Mouse (Mus musculus): ENCODE data around the gene Adk. TPM values are rescaled to one million over a fixed set of nuclear protein-coding genes. Genes with fewer than 3 reads are reported as not detected.
A peak's percentile ranks its signal among the peaks of the same experiment; 100 is the strongest.

Gene Adk
- total RNA-seq, 2 experiments from 2014 or later, result 94.0 to 111 TPM

DNA sequence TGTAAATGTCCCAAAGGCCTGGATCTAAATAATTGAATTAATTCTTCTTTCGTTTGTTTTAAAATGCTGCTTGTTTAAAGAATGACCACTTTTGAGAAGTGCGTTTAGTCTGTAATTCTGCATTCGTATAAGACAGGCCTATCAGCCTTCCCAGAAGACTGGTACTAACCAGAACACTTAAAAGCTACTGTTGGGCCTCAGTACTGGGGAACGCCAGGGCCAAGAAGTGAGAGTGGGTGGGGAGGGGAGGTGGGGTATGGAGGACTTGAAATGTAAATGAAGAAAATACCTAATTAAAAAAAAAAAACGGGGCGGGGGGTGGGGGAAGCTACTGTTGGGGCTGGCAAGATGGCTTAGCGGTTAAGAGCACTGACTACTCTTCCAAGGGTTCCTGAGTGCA lies 347.1 kb downstream of the Adk start:
- intact Hi-C loops (cut with DNase I), result no loop called here
- DNase-seq, result no peak

DNA sequence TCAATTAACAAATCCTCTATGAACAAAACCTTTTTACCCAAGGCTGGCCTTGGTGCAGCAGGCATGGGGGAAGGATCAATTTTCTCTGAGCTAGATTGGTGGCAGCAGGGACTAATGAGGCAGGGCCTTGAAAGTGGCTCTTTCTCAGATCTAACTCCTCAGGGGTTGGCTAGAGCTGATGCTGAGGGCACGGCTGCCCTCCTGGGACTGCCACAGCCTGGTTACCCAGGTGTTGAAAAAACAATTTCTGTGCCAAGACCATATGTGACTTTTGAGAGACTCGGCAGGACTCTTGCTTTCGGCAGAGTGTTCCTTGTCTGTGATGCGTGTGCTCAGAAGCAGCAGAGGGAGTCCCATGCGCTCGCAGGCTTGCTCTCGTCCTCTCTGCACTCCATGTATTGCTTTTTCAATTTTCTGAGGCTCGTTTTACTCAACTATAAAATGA lies 349.8 kb downstream of the Adk start:
- intact Hi-C loops (cut with DNase I), result no loop called here
- DNase-seq, result no peak

DNA sequence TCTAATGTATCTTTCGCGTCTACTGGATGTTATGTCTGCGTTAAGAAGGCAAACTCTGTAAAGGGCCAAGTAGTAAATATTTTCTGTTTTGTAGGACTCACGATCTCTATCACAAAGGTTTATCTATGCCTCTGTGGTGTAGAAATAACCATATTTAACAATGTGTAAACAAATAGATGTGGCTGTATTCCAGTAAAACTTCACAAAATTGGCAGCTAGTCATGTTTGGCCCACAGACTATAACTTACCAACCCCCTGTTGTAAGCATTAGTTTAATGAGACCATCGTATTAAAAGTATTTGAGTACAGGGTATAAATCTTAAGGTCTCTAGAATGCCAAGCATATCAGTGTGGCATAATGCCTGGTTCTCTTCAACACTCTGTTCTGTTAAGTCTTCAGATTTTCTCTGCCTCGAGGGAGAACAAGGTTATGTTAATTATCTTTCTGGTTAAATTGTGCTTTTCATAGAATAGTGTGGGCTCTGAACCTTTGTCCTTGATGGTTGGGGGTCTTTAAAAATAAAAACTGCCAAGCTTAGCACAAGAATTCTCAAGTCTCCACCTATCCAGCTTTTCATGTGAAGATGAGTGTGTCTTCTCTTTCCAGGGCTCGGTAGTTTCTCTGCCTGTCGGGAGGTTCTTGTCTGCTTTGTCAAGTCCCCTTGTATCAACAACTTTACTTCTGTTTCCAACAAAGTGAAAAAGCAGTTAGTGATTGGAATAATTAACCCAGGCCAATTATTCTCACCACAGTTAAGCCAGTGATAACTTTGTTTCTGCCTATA lies 350.4 kb downstream of the Adk start:
- intact Hi-C loops (cut with DNase I), result no loop called here
- DNase-seq, result no peak

- intact Hi-C loops (cut with DNase I), result no loop called here
Measured at GRCm38 (mm10) chr14:21406946-21407345, 354.6 kb downstream of the Adk start.

DNA sequence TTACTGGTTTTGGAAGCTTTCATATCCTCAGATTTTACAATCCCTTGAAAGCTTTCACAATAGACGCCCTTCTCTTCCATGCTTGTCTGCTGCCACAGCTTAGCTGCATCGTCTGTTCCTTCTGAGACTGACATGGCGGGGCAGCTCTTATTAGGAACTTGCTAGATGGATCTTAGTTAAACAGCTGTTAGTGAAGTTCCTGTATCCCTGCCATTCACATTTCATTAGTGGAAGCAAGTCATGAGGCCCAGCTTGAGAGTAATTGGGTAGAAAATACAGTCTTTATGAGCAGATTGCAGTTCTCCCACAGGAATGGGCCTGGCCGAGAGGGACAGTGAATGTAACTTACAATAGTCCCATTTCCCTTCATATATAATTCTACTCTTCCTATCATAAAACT lies 356.5 kb downstream of the Adk start:
- no peak for DNase-seq
- intact Hi-C loops (cut with DNase I), result no loop called here

More at GRCm38 (mm10) chr14:21406946-21407345, 354.6 kb downstream of the Adk start:
- DNase-seq, result no peak

DNA sequence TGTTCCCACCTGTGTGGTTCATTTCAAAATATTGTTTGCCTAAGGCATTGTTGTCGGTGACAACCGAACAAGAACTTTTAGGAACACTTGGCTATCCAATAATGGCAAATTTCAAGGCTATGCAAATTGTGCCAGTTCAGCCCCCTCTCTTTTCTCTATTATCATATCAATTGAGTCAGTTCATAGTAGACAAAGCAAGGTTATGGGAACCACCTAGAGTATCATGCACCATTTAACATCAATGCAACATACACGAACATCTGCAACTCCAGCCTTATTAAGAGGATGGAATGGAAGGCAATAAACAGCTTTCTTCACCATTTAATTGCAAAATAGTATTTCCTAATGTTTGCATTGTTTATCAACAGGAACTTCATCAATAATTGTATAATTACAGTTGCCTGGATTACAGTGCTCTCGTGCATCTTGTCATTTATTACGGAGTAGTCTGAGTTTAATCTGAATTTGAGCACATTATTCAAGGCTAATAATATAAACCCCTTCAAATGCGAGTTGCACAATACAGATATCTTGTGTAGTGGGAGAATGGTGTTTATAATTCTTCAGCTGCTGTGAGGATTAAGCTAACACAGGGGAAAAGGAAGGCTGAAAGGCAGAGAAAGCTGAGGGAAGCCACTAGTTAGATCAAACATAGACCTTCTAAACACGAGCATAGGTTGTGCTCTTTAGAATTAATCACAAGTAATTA lies 358.5 kb downstream of the Adk start:
- no peak for DNase-seq
- intact Hi-C loops (cut with DNase I), result no loop called here

- intact Hi-C loops (cut with DNase I), result no loop called here
- no peak for DNase-seq
Measured at GRCm38 (mm10) chr14:21411524-21411923, 359.1 kb downstream of the Adk start.

DNA sequence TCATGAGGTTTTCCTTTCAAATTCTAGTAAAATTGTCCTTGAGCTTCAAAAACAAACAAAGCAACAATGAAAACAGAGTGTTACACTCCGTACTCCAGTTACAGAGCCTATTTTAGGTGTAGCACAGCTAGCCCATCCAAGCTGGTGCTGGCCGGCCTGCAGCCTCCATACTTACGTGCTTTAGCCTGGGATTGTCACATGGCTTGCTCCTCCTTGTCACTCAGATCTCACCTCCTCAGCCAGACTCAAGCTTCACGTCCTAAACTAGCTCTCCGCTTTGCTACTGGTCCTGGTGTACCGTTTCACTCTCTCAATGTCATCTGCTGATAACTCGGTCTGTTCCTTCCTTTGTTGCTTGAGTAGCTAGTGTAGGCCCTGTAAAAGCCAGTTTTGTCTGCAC lies 366.0 kb downstream of the Adk start:
- DNase-seq, result no peak
- intact Hi-C loops (cut with DNase I), result no loop called here

GRCm38 (mm10) chr14:21427369-21427768 lies 375.0 kb downstream of the Adk start:
- intact Hi-C loops (cut with DNase I), result no loop called here
- DNase-seq, result no peak

DNA sequence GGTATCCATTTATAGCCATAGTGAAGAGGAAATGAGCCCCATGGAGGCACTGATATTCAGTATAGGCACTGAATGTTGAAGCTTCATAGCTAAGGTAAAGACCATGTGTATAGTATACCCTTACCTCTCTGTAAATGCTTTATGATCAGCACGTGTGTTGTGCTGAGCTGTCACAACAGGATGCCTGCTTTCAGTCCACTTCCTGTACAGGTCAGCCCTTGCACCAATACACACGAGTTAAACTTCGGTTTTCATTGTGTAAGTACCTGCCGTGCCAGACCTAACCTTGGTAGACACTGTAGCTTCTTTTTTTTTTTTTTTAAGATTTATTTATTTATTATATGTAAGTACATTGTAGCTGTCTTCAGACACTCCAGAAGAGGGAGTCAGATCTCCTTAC lies 381.0 kb downstream of the Adk start:
- DNase-seq, result no peak
- intact Hi-C loops (cut with DNase I), result no loop called here

DNA sequence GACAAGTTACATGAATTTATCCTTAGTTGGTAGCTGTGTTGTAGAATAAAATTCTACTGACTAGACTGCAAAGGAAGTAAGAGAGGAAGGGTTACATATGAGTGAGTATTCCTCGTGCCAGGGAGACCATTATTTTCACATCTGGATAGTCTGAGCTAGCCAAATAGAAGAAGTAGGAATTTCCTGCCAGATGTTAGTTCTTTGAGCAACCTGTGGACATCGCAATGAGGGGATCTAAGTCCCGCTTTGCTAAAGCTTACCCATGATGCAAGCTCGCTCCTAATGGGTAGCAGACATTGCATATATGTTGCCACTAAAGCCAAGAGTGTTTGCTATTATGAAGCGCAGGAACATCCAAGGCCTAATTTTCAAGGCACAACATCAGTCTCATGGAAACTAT lies 381.6 kb downstream of the Adk start:
- intact Hi-C loops (cut with DNase I), result no loop called here

GRCm38 (mm10) chr14:21434686-21435085 lies 382.3 kb downstream of the Adk start:
- intact Hi-C loops (cut with DNase I), result no loop called here

More for the DNA sequence above, 381.6 kb downstream of the Adk start:
- no peak for DNase-seq

GRCm38 (mm10) chr14:21439785-21440184 lies 387.4 kb downstream of the Adk start:
- no peak for DNase-seq
- intact Hi-C loops (cut with DNase I), result no loop called here

More at GRCm38 (mm10) chr14:21434686-21435085, 382.3 kb downstream of the Adk start:
- DNase-seq, result no peak

GRCm38 (mm10) chr14:21440526-21440925 lies 388.2 kb downstream of the Adk start:
- intact Hi-C loops (cut with DNase I), result no loop called here
- no peak for DNase-seq

GRCm38 (mm10) chr14:21441772-21442533 lies 389.6 kb downstream of the Adk start:
- intact Hi-C loops (cut with DNase I), result no loop called here

DNA sequence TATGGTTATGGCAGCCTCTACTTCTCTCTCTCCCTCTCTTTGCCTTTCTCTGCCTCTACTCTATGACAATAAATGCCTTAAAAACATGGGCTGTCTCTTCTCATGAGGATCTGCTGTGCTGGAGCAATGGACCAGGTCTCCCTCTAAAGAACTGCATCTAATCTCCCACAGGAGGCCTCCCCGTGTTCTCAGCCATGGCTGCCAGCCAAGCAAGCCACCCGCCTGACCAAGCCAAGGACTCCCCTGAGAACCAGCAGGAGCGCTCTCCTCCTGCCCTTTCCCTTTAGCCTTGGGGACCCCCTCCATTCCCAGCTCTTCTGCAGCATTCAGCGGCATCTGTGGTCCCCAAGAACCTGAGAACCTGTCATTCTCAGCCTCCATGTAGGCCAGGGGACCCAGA lies 400.2 kb downstream of the Adk start:
- DNase-seq, result no peak
- intact Hi-C loops (cut with DNase I), result no loop called here

More at GRCm38 (mm10) chr14:21441772-21442533, 389.6 kb downstream of the Adk start:
- DNase-seq, result peak; percentile 21 to 24

GRCm38 (mm10) chr14:21453896-21454295 lies 401.5 kb downstream of the Adk start:
- intact Hi-C loops (cut with DNase I), result no loop called here
- DNase-seq, result no peak

DNA sequence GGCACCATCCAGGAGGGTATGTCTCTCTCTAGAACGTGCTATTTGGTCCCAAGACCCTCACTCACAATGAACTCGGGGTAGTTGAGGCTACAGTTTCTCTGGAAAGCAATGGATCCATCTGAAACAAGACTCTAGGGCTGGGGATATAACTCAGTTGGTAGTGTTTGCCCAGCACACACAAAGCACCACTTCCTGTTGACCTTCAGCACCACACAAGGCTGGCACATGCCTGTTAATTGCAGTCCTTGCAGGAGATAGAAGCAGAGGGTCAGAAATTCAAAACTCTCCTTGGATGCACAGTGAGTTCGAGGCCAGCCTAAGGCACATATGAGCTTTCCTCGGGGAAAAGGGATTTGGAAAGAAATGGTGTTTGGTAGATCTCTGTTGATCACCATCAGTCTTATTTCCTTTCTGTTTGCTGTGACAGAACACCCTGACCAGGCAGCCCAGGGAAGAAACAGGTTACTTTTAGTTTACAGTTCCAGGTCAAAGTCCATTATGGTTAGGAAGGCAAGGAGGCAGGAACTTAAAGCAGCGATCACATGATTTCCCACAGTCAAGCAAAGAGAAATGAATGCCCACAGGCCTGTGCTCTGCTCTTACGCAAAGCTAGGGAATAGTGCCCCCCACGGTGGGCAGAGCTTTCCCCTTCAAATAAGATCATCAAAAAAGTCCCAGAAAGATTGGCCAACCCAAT lies 403.4 kb downstream of the Adk start:
- DNase-seq, result no peak
- intact Hi-C loops (cut with DNase I), result no loop called here

- no peak for DNase-seq
- intact Hi-C loops (cut with DNase I), result no loop called here
Measured at GRCm38 (mm10) chr14:21456526-21456925, 404.2 kb downstream of the Adk start.

GRCm38 (mm10) chr14:21457876-21458275 lies 405.5 kb downstream of the Adk start:
- intact Hi-C loops (cut with DNase I), result no loop called here
- no peak for DNase-seq

Measured in gastrocnemius, postnatal 36 days (tissue).